Mouse (Mus musculus): ENCODE data around the gene Ldlrap1. TPM values are rescaled to one million over a fixed set of nuclear protein-coding genes. Genes with fewer than 3 reads are reported as not detected.

Gene Ldlrap1
- polyA plus RNA-seq, 1 experiment: 2.8 TPM

DNA sequence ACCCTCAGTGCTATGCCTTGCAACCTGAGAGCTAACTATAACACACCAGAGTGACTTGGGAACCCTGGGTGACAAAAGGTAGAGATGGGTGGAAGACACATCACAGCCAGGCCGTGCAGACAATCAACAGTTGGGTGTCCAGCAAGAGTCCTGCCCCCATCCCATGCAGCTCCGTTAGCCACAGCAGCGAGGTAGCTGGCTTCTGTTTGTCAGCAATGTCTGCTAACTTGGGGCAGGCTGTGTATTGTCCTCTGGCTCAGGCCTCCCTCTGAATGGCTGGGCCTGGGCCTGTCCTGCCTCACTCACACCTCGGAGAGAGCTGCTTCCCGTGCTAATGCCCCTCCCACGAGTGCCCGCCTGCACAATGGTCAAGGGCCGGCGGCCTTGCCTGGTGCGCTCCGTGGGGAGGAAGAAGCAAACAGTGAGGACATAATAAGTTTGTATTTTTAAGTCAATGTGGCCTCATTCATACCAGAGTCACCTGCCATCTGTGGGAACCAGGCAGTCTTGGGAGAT, 14.9 kb downstream of the Ldlrap1 start:
- DNase-seq (ENCODE audit: extremely low spot score in 1 of 2, low spot score in 1 of 2): no peak

- DNase-seq (ENCODE audit: extremely low spot score in 1 of 2, low spot score in 1 of 2): no peak
Measured at GRCm38 (mm10) chr4:134751682-134752380, 16.0 kb downstream of the Ldlrap1 start.

DNA sequence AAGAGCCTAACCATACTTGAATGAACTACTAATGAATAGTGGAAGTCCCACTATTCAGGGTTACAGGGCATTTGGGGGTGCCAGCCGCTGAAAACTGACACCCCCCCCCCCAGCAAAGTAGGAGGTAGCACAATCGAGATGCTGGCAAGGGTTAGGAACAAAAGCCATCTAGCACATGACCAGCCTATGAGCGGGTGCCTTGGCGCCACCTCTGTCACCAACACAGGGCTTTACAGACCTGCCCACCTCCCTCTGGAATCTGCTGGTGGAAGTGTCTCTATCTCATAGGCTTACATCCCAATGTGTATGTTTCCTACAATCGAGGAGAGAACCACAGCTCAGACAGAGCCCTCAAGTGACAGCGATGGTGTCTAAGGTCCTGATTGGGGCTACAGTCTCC, 17.0 kb downstream of the Ldlrap1 start:
- DNase-seq (ENCODE audit: extremely low spot score in 1 of 2, low spot score in 1 of 2): no peak

DNA sequence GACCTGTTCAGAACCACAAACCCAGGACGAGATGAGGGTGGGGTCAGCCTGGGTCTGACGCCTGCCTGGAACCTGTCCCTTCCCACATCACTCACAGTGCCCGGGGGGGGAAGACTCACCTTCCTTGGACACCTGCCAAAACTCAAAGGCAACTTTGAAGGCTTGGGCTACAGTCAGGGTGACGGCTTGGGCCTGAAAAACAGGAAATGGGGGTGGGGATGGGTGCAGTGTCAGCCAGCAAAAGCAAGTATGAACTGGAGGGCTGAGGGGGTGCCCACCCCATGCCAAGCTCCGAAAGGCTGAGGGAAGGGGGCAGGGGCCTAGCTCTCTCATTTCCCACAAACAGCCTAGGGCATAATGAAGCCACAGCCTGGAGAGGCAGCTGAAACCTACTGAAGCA, 17.6 kb downstream of the Ldlrap1 start:
- no peak for DNase-seq (ENCODE audit: extremely low spot score in 1 of 2, low spot score in 1 of 2)

GRCm38 (mm10) chr4:134749301-134750030, 18.4 kb downstream of the Ldlrap1 start:
- no peak for DNase-seq (ENCODE audit: extremely low spot score in 1 of 2, low spot score in 1 of 2)

DNA sequence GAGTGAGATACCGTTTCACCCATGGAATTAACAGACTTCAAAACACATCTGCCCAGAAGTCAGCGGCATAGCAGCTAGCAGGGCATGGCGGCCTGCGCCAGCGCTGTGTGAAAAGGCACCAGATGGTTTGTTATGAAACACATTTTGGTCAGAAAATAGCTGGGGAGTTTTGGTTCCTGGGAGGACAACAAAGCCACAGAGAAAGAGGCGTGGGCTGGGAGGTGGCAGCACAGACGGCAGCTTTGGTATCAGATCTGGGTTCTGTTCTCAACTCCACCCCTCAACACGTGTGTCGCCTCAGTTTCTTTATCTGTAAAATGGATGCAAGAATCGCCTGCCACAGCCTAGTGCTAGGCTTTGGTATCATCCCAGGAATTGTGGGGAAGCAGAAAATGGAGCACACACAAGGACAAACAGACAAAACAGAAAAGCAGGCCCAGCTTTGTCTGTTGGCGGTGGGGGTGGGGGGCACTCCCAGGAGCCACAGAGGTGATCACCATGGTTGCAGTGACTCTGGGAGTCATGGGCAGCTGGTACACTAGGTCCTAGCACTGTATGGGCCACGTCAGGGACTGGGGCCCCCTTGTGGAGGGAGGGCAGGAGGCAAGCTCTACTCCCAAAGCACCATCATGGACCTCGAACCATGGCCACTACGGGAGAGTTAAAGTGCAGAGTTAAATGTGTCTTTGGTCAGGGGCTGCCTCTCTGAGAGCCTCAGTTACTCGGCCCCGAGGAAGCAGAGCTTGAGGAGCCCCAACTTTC, 21.7 kb downstream of the Ldlrap1 start:
- DNase-seq (ENCODE audit: extremely low spot score in 1 of 2, low spot score in 1 of 2): peak; percentile 79 to 88

GRCm38 (mm10) chr4:134743881-134744633, 23.8 kb downstream of the Ldlrap1 start:
- no peak for DNase-seq (ENCODE audit: extremely low spot score in 1 of 2, low spot score in 1 of 2)

DNA sequence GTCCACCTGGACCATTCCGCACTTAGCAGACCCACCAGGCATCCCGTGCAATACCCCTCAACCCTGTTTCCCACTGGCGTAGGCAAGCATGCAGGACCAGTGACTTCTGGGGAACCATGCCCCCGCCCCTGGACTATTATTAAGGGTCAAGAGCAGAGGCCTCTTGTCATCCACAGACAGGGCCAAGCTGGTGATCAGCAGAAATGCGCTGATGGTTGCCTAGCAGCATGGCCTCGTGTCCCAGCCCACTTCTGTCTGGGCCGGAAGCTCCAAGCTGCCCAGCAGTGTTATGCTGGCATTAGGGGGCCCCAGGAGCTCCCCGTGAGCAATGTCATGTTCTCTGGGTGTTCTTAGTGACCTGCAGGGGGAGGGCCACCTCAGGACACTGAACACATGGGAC, 25.9 kb downstream of the Ldlrap1 start:
- no peak for DNase-seq (ENCODE audit: extremely low spot score in 1 of 2, low spot score in 1 of 2)

GRCm38 (mm10) chr4:134740186-134740585, 27.6 kb downstream of the Ldlrap1 start:
- no peak for DNase-seq (ENCODE audit: extremely low spot score in 1 of 2, low spot score in 1 of 2)

DNA sequence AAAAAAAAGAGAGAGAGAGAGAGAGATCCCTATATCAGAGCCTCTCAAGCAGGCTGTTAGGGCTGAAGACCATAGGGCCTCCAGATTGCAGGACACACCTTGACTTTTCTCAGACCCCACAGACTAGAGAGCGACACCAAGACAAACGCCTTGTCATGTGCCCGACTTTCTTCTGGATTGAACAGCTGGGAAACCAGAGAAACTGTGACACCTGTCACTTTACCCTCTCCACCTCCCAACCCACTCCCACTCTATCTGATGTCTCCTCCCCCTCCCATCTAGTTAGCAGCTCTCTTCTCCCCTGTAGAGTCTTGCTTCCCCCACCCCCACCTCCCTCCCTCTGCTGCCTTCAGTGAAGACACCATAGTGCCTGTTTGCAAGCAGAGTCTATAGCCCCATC, 28.3 kb downstream of the Ldlrap1 start:
- DNase-seq (ENCODE audit: extremely low spot score in 1 of 2, low spot score in 1 of 2): no peak

DNA sequence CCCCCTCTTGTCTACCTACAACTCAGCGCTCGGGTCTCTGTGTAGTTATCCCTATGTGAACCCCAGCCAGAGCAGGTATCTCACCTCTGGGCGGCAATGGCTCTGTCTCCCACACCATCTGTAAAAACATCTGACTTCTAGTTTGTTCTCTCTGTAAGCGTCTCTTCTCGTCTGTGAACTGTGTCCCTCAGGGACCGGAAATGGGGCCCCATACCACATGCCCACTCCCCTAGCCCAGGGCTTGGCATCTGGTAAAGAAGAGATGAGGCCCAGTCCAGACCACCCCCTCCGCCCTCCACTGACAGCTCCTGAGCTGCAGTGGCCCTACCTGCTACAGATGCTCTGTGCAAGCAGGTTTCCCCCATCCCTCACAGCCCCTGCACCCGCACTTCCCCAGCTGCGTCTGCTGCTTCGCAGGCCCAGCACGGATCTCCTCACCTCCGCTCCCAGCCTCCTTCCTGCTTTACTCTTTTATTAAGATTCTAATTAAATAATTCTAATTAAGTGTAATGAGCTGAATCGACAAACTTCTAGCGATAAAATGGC, 30.4 kb downstream of the Ldlrap1 start:
- no peak for DNase-seq (ENCODE audit: extremely low spot score in 1 of 2, low spot score in 1 of 2)

GRCm38 (mm10) chr4:134736147-134736546, 31.7 kb downstream of the Ldlrap1 start:
- DNase-seq (ENCODE audit: extremely low spot score in 1 of 2, low spot score in 1 of 2): peak; percentile 58

GRCm38 (mm10) chr4:134734629-134735081, 33.2 kb downstream of the Ldlrap1 start:
- DNase-seq (ENCODE audit: extremely low spot score in 1 of 2, low spot score in 1 of 2): no peak

GRCm38 (mm10) chr4:134734038-134734628, 33.7 kb downstream of the Ldlrap1 start:
- no peak for DNase-seq (ENCODE audit: extremely low spot score in 1 of 2, low spot score in 1 of 2)

GRCm38 (mm10) chr4:134733371-134733770, 34.5 kb downstream of the Ldlrap1 start:
- DNase-seq (ENCODE audit: extremely low spot score in 1 of 2, low spot score in 1 of 2): no peak

DNA sequence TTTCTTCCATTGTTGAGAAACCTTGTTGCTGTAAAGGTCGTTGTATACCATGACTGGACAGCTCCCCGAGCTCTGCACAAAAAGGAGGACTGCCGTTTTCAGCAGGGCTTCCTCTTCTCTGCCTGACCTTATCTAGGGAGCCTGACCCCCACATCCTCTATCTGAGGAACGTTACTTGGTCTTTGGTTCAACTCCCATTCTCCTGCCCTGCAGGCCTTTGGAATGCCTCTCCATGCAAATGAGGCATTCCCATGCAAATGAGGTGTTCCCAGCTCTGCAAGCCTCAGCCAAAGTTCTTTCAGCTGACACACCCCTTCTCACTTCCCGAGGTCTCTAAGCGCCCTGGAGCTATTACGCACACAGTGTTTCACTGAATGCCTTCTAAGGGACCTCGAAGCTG, 37.7 kb downstream of the Ldlrap1 start:
- DNase-seq (ENCODE audit: extremely low spot score in 1 of 2, low spot score in 1 of 2): no peak

DNA sequence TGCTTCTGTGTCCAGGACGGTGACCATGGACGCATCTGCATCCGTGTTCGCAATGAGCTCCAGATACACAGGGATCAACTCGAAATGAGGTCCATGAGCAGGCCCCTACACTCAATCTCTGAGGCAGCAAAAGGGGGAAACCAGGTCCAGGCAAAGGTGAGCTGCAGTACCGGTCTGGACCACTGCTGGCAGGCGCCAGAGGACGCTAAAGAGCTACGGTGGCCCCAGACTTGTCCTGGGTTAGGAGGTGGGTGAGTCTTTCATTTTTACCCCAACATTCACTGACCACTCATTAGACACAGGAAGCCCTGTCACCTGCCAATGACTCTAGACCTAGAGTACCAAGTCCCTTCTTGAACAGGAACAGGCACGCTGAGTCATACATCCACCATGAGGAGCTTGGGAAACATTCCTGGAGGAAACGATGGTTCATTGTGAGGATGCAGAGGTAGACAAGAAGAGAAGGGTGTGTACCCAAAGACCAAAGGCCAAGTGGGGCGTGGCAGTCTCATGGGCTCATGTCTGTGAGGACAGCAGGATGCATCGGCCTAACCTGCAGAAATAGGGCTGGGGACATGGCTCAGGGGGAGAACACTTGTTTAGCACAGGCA, 42.0 kb downstream of the Ldlrap1 start:
- DNase-seq (ENCODE audit: extremely low spot score in 1 of 2, low spot score in 1 of 2): no peak

DNA sequence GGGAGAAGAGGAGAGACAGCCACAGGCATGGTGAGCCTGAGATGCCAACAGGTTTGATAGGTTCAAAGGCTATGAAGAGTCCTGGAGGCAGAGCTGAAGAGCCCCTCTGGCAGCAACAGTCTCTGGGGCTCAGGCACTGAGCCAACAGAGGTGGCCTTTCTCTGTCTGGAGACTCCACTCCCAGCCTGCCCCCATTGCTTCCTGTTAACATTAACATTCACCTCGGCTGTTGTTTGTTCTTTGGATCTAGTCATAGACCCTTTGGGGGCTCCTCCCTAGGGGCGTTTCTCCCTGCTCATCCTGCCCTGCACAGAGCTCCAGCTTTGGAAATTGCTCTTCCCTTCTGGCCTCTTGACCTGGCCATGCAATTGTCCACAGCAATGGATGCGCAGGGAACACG, 42.9 kb downstream of the Ldlrap1 start:
- DNase-seq (ENCODE audit: extremely low spot score in 1 of 2, low spot score in 1 of 2): no peak

- no peak for DNase-seq (ENCODE audit: extremely low spot score in 1 of 2, low spot score in 1 of 2)
Measured at GRCm38 (mm10) chr4:134723251-134723650, 44.6 kb downstream of the Ldlrap1 start.

Data from frontal cortex, adult 2 months (tissue).